In genomic region chr4:46650086-46650753, GRCm38 (mm10) we compare ENCODE assay signal across 8 mouse cellular contexts. TPM values are rescaled to one million over a fixed set of nuclear protein-coding genes. Genes with fewer than 3 reads are reported as not detected.
A peak's percentile ranks its signal among the peaks of the same experiment; 100 is the strongest.
DNase-seq lines count a peak whose midpoint lies in the region; ATAC-seq lines count a peak whose summit lies in the region.

TSS of gene Tbc1d2 (minus strand) at chr4:46650209.

- ATAC-seq in inflammation-experienced regulatory T-cells, adult 6 months, result peak; percentile 97
- peak; percentile 98 for ATAC-seq in megakaryocyte progenitor cell, adult 5-6 weeks (replicated peaks; ENCODE audit: poor library complexity)

- intact Hi-C loops in left cerebral cortex, postnatal 10 days (cut with DNase I), result loop anchor here (10.0 kb wide), 1 partner anchor 115 kb away; the partner anchor contains the start of gene Trim14

- DNase-seq in adrenal gland, adult 8-10 months, result peak; percentile 90
- peak; percentile 82 for DNase-seq in embryo, embryonic 11.5 days (ENCODE audit: low read depth, low spot score)
- DNase-seq in gastrocnemius, postnatal 25 days, result peak; percentile 92
- DNase-seq in left cerebral cortex, postnatal 10 days (ENCODE audit: extremely low spot score in 1 of 2, low spot score in 2 of 2), result peak; percentile 84 to 94
- peak; percentile 94 for DNase-seq in right cerebral cortex, postnatal 10 days (ENCODE audit: low spot score in 2 of 2)
- DNase-seq in urinary bladder, postnatal 14 days (ENCODE audit: low spot score), result peak; percentile 95

RNA-seq across cellular contexts. Expression of gene Tbc1d2, which starts in this region (rescaled TPM):
- 10 to 100 TPM in 1 of 4 experiments, 1 to 10 TPM in 3; 2.6 to 10.5 (median 7.0) TPM for total RNA-seq in adrenal gland, adult 8-10 months (2022)
- under 1 TPM; 0.64 to 0.78 TPM for total RNA-seq in gastrocnemius, postnatal 25 days (2021)
- polyA plus RNA-seq in inflammation-experienced regulatory T-cells, adult 6 months (2017; shearing (Covaris generic)), result 1 to 10 TPM in 1 of 3 experiments, under 1 TPM in 2; 0.12 to 1.3 (median 0.34) TPM
- 1 to 10 TPM; 1.0 to 2.0 TPM for total RNA-seq in left cerebral cortex, postnatal 10 days (2021)
- total RNA-seq in megakaryocyte progenitor cell, adult 5-6 weeks (2015), result 5.8 and 6.1 TPM in 2 replicates
- total RNA-seq in megakaryocyte progenitor cell, adult 5-6 weeks (2017), result 6.3 and 8.2 TPM in 2 replicates

Comparison
In these comparisons a context has a peak if more than half of its experiments do, and no peak if none do; other contexts are left out.
1. Peak in every context shown above with its lines: DNase-seq and ATAC-seq.
2. Peak in DNase-seq in gastrocnemius, postnatal 25 days; RNA of the gene not detected or under 1 TPM.